Mouse (Mus musculus): ENCODE results near the gene Camk2g. TPM values are rescaled to one million over a fixed set of nuclear protein-coding genes. Genes with fewer than 3 reads are reported as not detected.

Gene Camk2g
- polyA plus RNA-seq, 1 experiment: 30.1 TPM

GRCm38 (mm10) chr14:20829523-20830366 lies 35.9 kb upstream of the Camk2g start:
- no peak for TF ChIP-seq EP300 (IDR thresholded peaks at IDR 0.05; ENCODE audit: insufficient read depth, low read depth, low read length)
- TF ChIP-seq POLR2A (IDR thresholded peaks at IDR 0.05; ENCODE audit: insufficient read depth, low read length): no peak
- TF ChIP-seq CTCF (IDR thresholded peaks at IDR 0.05; ENCODE audit: low read depth, low read length): no peak
- no peak overlapping the region for H3K4me3 ChIP-seq (ENCODE audit: low read depth, low read length)
- H3K27ac ChIP-seq (ENCODE audit: insufficient read depth, low read length): no peak overlapping the region
- H3K36me3 ChIP-seq (ENCODE audit: control insufficient read depth, insufficient read depth, low read length, poor library complexity, severe bottlenecking): no peaks in the 10 kb centered on the region
- H3K4me1 ChIP-seq (ENCODE audit: control insufficient read depth, insufficient read depth, low read length): no peaks in the 10 kb centered on the region
- H3K9ac ChIP-seq (ENCODE audit: low read depth, poor library complexity, severe bottlenecking): no peak overlapping the region
- no peaks in the 10 kb centered on the region for H3K9me3 ChIP-seq (replicated peaks; ENCODE audit: control insufficient read depth, insufficient read depth, low read length, poor library complexity, severe bottlenecking)
- no peaks in the 10 kb centered on the region for H3K27me3 ChIP-seq (ENCODE audit: control insufficient read depth, insufficient read depth, low read length, poor library complexity, severe bottlenecking)

GRCm38 (mm10) chr14:20828524-20828923 lies 34.6 kb upstream of the Camk2g start:
- H3K36me3 ChIP-seq (ENCODE audit: control insufficient read depth, insufficient read depth, low read length, poor library complexity, severe bottlenecking): no peaks in the 10 kb centered on the region
- H3K4me3 ChIP-seq (ENCODE audit: low read depth, low read length): no peak overlapping the region
- no peaks in the 10 kb centered on the region for H3K27me3 ChIP-seq (ENCODE audit: control insufficient read depth, insufficient read depth, low read length, poor library complexity, severe bottlenecking)
- no peaks in the 10 kb centered on the region for H3K4me1 ChIP-seq (ENCODE audit: control insufficient read depth, insufficient read depth, low read length)
- H3K27ac ChIP-seq (ENCODE audit: insufficient read depth, low read length): peak overlapping the region; percentile 28; the same call in 1 of the 2 replicates
- no peak for TF ChIP-seq CTCF (IDR thresholded peaks at IDR 0.05; ENCODE audit: low read depth, low read length)
- TF ChIP-seq EP300 (IDR thresholded peaks at IDR 0.05; ENCODE audit: insufficient read depth, low read depth, low read length): no peak
- no peak for TF ChIP-seq POLR2A (IDR thresholded peaks at IDR 0.05; ENCODE audit: insufficient read depth, low read length)
- no peaks in the 10 kb centered on the region for H3K9me3 ChIP-seq (replicated peaks; ENCODE audit: control insufficient read depth, insufficient read depth, low read length, poor library complexity, severe bottlenecking)
- no peak overlapping the region for H3K9ac ChIP-seq (ENCODE audit: low read depth, poor library complexity, severe bottlenecking)

- TF ChIP-seq POLR2A (IDR thresholded peaks at IDR 0.05; ENCODE audit: insufficient read depth, low read length): no peak
- Histone ChIP-seq H3K27ac (ENCODE audit: insufficient read depth, low read length) (no peak overlapping the region), H3K4me3 (ENCODE audit: low read depth, low read length) (no peak overlapping the region), H3K27me3 (ENCODE audit: control insufficient read depth, insufficient read depth, low read length, poor library complexity, severe bottlenecking) (no peaks in the 10 kb centered on the region), H3K9me3 (replicated peaks; ENCODE audit: control insufficient read depth, insufficient read depth, low read length, poor library complexity, severe bottlenecking) (no peaks in the 10 kb centered on the region), H3K4me1 (ENCODE audit: control insufficient read depth, insufficient read depth, low read length) (no peaks in the 10 kb centered on the region), H3K36me3 (ENCODE audit: control insufficient read depth, insufficient read depth, low read length, poor library complexity, severe bottlenecking) (no peaks in the 10 kb centered on the region), H3K9ac (ENCODE audit: low read depth, poor library complexity, severe bottlenecking) (no peak overlapping the region)
These were observed 33.6 kb upstream of the Camk2g start for GRCm38 (mm10) chr14:20827491-20827890.

DNA sequence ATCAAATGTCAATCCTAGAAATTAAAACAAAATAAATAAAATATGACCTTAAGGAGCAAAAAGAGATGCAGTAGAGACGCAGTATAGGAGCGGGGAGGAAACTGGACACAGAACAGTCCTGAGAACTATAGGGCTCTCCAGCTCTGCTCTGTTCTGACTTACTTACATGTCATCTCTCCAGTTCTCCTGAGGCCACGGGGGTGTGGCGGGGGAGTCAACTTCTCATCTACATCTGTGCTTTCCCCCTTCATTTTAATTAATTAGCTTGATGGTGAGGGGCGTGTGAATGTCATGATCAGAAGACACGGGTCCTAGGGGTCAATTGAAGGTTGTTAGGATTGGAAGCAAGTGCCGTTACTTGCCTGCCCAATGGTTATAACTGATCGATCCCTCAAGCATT lies 33.2 kb upstream of the Camk2g start:
- no peak overlapping the region for H3K9ac ChIP-seq (ENCODE audit: low read depth, poor library complexity, severe bottlenecking)
- H3K4me1 ChIP-seq (ENCODE audit: control insufficient read depth, insufficient read depth, low read length): no peaks in the 10 kb centered on the region
- no peaks in the 10 kb centered on the region for H3K27me3 ChIP-seq (ENCODE audit: control insufficient read depth, insufficient read depth, low read length, poor library complexity, severe bottlenecking)
- H3K27ac ChIP-seq (ENCODE audit: insufficient read depth, low read length): no peak overlapping the region
- no peaks in the 10 kb centered on the region for H3K9me3 ChIP-seq (replicated peaks; ENCODE audit: control insufficient read depth, insufficient read depth, low read length, poor library complexity, severe bottlenecking)
- TF ChIP-seq CTCF (IDR thresholded peaks at IDR 0.05; ENCODE audit: low read depth, low read length): no peak
- no peak for TF ChIP-seq EP300 (IDR thresholded peaks at IDR 0.05; ENCODE audit: insufficient read depth, low read depth, low read length)
- no peak for TF ChIP-seq POLR2A (IDR thresholded peaks at IDR 0.05; ENCODE audit: insufficient read depth, low read length)
- no peak overlapping the region for H3K4me3 ChIP-seq (ENCODE audit: low read depth, low read length)
- H3K36me3 ChIP-seq (ENCODE audit: control insufficient read depth, insufficient read depth, low read length, poor library complexity, severe bottlenecking): no peaks in the 10 kb centered on the region

- no peak for TF ChIP-seq CTCF (IDR thresholded peaks at IDR 0.05; ENCODE audit: low read depth, low read length)
- Histone ChIP-seq H3K36me3 (ENCODE audit: control insufficient read depth, insufficient read depth, low read length, poor library complexity, severe bottlenecking) (no peaks in the 10 kb centered on the region), H3K4me3 (ENCODE audit: low read depth, low read length) (no peak overlapping the region)
These were observed 31.6 kb upstream of the Camk2g start for GRCm38 (mm10) chr14:20825516-20825915.

DNA sequence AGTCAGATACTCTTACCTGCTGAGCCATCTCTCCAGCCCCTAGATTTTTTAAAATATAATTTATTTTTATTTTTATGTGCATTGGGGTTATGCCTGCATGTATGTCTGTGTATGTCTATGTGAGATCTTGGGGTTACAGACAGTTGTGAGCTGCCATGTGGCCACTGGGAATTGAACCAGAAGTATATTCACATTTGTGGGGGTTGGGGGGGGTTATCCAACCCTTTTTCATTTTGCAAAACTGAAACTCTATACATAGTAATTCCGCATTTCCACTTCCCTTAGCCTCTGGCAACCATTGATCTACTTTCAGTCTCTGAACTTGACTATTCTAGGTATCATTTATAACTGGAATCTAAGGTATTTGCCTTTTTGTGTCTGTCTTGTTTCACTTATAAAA lies 30.6 kb upstream of the Camk2g start:
- no peak overlapping the region for H3K9ac ChIP-seq (ENCODE audit: low read depth, poor library complexity, severe bottlenecking)
- H3K36me3 ChIP-seq (ENCODE audit: control insufficient read depth, insufficient read depth, low read length, poor library complexity, severe bottlenecking): no peaks in the 10 kb centered on the region
- H3K27ac ChIP-seq (ENCODE audit: insufficient read depth, low read length): no peak overlapping the region
- no peak overlapping the region for H3K4me3 ChIP-seq (ENCODE audit: low read depth, low read length)
- TF ChIP-seq POLR2A (IDR thresholded peaks at IDR 0.05; ENCODE audit: insufficient read depth, low read length) (no peak), EP300 (IDR thresholded peaks at IDR 0.05; ENCODE audit: insufficient read depth, low read depth, low read length) (no peak), CTCF (IDR thresholded peaks at IDR 0.05; ENCODE audit: low read depth, low read length) (no peak)
- no peaks in the 10 kb centered on the region for H3K4me1 ChIP-seq (ENCODE audit: control insufficient read depth, insufficient read depth, low read length)
- H3K27me3 ChIP-seq (ENCODE audit: control insufficient read depth, insufficient read depth, low read length, poor library complexity, severe bottlenecking): no peaks in the 10 kb centered on the region
- H3K9me3 ChIP-seq (replicated peaks; ENCODE audit: control insufficient read depth, insufficient read depth, low read length, poor library complexity, severe bottlenecking): no peaks in the 10 kb centered on the region

More at GRCm38 (mm10) chr14:20825516-20825915, 31.6 kb upstream of the Camk2g start:
- H3K27ac ChIP-seq (ENCODE audit: insufficient read depth, low read length): no peak overlapping the region
- H3K9me3 ChIP-seq (replicated peaks; ENCODE audit: control insufficient read depth, insufficient read depth, low read length, poor library complexity, severe bottlenecking): no peaks in the 10 kb centered on the region
- H3K27me3 ChIP-seq (ENCODE audit: control insufficient read depth, insufficient read depth, low read length, poor library complexity, severe bottlenecking): no peaks in the 10 kb centered on the region
- H3K4me1 ChIP-seq (ENCODE audit: control insufficient read depth, insufficient read depth, low read length): no peaks in the 10 kb centered on the region
- no peak overlapping the region for H3K9ac ChIP-seq (ENCODE audit: low read depth, poor library complexity, severe bottlenecking)
